Mouse (Mus musculus) liver, postnatal 0 days (tissue): ENCODE measurements at regions not wholly inside any gene's neighbourhood (a gene's known extent, or its start where the extent isn't known, plus 50 kb on each side); places are given as distances from the start of the nearest gene placed in this dataset.

Experiments used
- CTCF ChIP-seq: sonication (generic); IDR thresholded peaks from 2 replicates; pipeline ENCODE4 v1.5.1; 2016; ENCODE audit warnings: antibody characterized with exemption, low read depth
- EP300 ChIP-seq: IDR thresholded peaks from 2 replicates; pipeline ENCODE4 v1.6.1; 2016; ENCODE audit warnings: antibody characterized with exemption, low read depth, mild to moderate bottlenecking

DNA sequence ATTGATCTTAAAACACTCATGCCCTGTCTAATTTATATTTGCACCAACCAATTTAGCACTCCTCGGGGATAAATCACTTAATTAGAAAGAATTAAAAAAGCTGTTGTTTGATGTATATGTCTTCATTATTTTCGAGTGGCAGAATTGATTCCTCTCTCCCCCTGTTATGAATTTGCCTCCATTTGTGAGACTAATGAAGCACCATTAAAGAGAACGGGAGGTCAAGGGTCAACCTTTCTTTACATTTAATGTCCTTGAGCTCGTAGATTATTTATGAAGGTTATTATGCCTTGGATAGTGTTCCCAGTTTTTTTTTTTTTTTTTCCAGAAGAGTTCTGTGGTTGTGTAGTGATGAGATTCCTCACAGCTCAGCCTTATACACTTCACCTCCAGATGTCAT is 277.0 kb upstream of the Jag1 start:
- TF ChIP-seq EP300 (no peak), CTCF (no peak)
